Mouse (Mus musculus) cerebellum, adult 8-10 months (tissue): Measurements from ENCODE around the gene Sdc4.

Experiments
- DNase-seq: peaks from one replicate; pipeline ENCODE4 v3.0.0; 2022

Sdc4 gene

GRCm38 (mm10) chr2:164448921-164449320 lies 5.2 kb upstream of the Sdc4 start:
- DNase-seq = no peak

- DNase-seq = no peak
These were observed 4.5 kb upstream of the Sdc4 start for GRCm38 (mm10) chr2:164448140-164448539.

- DNase-seq = no peak
These were observed 2.4 kb upstream of the Sdc4 start for GRCm38 (mm10) chr2:164446086-164446469.

- no peak for DNase-seq
These were observed 1.9 kb upstream of the Sdc4 start for GRCm38 (mm10) chr2:164445399-164446085.

GRCm38 (mm10) chr2:164444701-164445100 lies 1.0 kb upstream of the Sdc4 start:
- DNase-seq = no peak

GRCm38 (mm10) chr2:164443051-164443437 lies 643 bp downstream of the Sdc4 start:
- no peak for DNase-seq

- no peak for DNase-seq
These were observed 1.2 kb downstream of the Sdc4 start for GRCm38 (mm10) chr2:164442315-164443050.

- DNase-seq = no peak
These were observed 2.0 kb downstream of the Sdc4 start for GRCm38 (mm10) chr2:164441731-164442130.

GRCm38 (mm10) chr2:164441155-164441554 lies 2.5 kb downstream of the Sdc4 start:
- no peak for DNase-seq

- no peak for DNase-seq
These were observed 3.4 kb downstream of the Sdc4 start for GRCm38 (mm10) chr2:164440314-164440713.

- DNase-seq = no peak
These were observed 4.7 kb downstream of the Sdc4 start for GRCm38 (mm10) chr2:164439001-164439421.

GRCm38 (mm10) chr2:164438257-164438656 lies 5.4 kb downstream of the Sdc4 start:
- DNase-seq = no peak

- DNase-seq = no peak
These were observed 6.0 kb downstream of the Sdc4 start for GRCm38 (mm10) chr2:164437710-164438109.

- DNase-seq = no peak
These were observed 6.7 kb downstream of the Sdc4 start for GRCm38 (mm10) chr2:164436961-164437360.

GRCm38 (mm10) chr2:164436215-164436913 lies 7.3 kb downstream of the Sdc4 start:
- no peak for DNase-seq

- no peak for DNase-seq
These were observed 8.2 kb downstream of the Sdc4 start for GRCm38 (mm10) chr2:164435216-164436090.

- no peak for DNase-seq
These were observed 9.0 kb downstream of the Sdc4 start for GRCm38 (mm10) chr2:164434681-164435080.

GRCm38 (mm10) chr2:164433278-164433895 lies 10.3 kb downstream of the Sdc4 start:
- no peak for DNase-seq

GRCm38 (mm10) chr2:164432541-164433191 lies 11.0 kb downstream of the Sdc4 start:
- DNase-seq = no peak

GRCm38 (mm10) chr2:164431676-164432465 lies 11.8 kb downstream of the Sdc4 start:
- no peak for DNase-seq

GRCm38 (mm10) chr2:164430697-164431096 lies 13.0 kb downstream of the Sdc4 start:
- DNase-seq = no peak
